Mouse (Mus musculus) MEL-GATA-1-ER (cell line): ENCODE data around the gene Sptan1.
"Not testable (repeated sequence)": the region's sequence is repeated elsewhere in the genome, so short reads cannot be mapped to it uniquely, and the experiment has no call there.

Experiments used
- DNase-seq: peaks from one replicate; pipeline ENCODE4 v3.0.0-alpha.2; 2012; ENCODE audit warnings: low read depth; ENCODE audit errors: extremely low read depth

Sptan1 gene

DNA sequence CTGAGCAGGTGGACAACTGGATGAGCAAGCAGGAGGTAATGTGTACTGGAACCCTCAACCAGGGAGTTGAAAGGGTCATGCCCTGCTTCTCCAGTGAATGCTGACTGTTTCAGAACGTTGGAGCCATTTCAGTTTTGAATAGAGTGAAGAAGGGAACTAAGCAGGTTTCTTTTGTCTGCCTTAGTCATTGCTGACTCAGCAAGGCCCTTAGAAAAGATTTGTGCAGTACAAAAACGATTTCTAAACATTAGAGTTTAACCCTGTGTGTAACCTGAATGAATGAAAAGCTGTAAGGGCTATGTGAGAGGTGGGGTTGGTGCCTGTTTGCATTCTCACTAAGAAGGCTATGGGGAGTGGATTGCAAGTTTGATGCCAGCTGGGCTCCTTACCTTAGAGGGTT is 26.6 kb downstream of the Sptan1 start:
- no peak for DNase-seq

DNA sequence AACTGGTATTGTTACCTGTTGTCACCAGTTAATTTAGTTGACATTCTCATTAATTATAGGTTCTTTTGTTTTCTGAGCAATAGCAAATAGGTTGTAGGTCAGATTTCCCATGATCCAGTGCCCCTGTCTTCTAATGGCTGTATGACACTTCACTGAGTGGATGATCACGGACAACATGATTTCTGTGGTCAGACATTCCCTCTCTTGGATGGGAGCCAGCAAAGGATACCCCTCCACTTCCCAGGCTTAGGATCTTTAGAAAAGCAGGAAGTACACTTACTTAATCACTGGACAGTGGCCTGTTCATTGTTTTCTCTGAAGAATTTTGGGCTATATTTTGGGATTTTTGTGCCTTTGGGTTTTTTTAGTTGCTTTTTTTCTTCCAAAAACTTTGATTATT is 43.7 kb downstream of the Sptan1 start:
- no peak for DNase-seq

DNA sequence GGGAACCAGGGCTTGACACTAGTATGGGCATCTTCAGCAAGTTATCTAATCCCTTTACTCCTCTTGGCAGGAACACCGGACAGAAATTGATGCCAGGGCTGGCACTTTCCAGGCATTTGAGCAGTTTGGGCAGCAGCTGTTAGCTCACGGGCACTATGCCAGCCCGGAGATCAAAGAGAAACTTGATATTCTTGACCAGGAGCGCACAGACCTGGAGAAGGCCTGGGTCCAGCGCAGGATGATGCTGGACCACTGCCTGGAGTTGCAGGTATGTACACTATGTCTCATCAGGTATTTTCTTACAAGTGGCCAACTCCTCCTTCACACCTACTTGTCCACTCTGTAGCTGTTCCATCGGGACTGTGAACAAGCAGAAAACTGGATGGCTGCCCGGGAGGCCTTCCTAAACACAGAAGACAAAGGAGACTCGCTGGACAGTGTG is 45.5 kb downstream of the Sptan1 start:
- DNase-seq: no peak

DNA sequence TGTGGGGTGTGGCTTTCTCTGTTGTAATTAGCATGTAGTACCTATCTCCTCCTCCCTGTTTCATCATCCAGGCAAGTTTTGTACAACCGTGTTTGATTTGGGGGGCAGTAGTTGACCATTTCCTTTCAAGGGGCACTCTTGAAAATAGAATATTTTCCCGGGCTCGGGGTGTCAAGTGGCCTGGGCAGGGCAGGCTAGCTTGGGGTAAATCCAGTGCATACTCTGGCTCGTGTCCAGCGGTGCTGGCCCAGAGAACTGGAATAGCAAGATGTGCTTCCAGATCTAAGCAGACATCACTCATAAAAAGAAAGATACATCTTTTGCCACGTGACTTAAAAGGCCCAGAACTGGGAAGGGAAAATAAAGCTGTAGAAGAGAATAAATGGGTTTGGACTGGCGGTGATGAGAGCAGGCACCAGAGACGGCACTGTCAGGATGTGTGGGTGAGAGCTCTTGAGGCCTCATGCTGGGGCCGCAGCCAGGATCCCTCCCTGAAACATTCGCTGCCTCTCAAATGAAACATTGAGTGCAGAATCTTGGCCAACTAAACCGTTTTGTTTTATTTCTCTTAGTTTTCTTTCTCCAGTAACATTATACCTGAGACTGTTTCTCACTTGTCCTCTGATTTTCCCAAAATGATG is 49.1 kb downstream of the Sptan1 start:
- no peak for DNase-seq

DNA sequence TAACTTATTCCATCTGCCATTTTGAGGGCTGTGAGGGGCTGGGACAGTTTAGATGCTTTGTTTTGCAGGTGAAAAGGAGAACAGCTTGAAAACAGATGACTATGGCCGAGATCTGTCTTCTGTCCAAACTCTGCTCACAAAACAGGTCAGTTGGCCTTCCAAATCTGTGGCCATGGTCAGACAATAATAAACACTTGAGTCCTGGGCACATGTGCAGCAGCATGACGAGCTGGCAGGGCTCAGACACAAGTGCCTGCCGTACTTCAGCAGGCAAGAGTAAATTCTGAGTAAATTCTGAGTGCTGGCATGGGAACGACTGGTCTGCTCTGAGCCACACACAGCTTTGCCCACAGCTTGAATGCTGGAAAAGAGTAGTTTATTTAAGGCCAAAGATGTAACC is 60.1 kb downstream of the Sptan1 start:
- DNase-seq: no peak

DNA sequence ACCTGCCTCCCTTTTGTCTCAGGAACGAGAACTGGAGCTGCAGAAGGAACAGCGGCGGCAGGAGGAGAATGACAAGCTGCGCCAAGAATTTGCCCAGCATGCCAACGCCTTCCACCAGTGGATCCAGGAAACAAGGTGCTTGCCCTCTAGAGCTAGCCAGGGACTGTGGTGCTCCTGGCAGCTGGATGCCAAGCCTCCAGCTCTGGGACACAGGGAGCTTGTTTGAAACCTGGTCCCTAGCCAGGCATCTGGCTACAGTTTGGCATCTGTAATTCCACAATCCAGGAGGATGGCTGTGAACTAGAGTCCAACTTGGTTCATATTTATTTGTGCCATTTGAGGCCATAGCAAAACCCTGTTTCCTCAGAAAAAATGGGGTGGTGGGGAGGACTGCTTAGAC is 61.6 kb downstream of the Sptan1 start:
- DNase-seq: no peak

DNA sequence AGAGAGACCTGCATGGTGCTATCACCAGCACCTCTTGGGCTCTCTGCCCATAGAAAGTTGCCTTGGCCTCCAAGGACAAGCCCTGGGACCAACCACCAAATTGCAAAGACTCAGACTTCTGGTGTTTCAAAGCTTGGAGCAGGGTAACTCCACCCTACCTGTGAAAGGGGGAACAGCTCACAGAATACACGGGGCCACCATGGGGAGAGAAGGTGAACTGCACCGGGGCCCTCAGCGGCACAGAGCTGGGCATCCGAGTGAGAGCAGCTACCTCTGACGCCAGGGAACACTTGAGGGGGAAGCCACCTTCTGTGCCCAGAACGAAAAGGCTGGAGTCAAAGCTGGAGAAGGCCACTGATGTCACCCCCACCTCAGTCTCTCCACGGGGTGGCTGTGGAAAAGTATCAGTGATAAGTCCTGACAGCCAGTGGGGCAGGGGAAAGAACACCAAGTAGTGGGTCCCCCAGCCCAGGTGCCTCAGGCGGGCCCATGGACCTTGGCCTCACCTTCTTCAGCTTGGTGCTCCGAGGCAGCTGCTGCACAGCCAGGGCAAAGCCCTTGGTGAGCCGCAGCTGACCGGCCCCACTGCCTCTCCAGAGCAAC is 67.0 kb downstream of the Sptan1 start:
- no peak for DNase-seq

DNA sequence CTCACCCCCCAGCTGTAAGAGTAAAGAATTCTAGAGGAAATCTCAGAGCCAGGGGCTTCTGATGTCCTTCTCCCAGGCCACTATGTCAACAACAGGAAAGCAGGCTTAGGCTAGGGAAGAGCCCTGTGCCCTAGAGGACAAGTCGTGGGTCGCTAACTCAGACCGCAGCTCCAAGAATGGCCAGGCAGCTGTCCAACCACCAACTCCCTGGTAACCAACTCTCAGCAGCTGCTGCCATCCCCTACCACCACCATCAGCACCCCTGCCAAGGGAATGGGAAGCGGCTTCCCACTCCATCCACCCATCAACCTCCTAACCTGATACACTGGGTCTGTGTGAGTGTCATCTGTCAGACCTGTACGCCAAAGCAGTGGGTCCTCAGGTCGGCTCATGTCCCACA is 67.6 kb downstream of the Sptan1 start:
- no peak for DNase-seq

DNA sequence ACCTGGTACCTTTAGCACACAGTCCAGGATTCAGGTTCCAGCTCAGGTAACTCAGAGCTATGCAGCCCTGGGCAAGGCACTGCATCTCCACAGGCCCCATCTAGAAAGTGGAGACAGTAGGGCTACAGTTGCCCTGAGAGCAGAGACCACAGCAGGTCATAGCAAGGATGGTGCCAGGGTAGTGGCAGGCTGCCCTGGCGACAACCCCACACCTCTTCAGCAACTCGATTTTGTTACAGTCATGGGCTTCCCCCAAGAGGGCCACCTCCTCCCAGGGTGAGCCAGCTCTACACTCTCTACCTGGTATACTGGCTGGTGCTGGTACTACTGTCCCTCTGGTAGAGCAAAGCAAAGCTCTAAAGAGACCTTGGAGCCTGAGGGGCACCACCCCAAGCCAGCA is 72.4 kb downstream of the Sptan1 start:
- no peak for DNase-seq

DNA sequence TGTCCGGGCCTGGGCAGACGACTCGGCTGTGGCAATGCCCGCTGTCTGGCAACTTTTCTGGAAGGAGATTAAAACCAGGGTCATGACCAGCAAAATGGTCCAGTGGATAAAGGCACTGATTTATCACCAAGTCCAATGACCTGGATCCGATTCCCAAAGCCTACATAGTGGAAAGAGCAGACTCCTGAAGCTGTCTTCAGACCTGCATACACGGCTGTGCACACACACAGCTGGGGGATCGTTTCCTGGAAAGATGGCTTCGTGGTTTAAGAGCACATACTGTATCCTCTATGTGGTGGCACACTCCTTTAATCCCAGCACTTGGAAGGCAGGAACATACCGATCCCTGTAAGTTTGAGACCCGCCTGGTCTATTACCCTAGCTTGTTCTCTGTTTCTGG is 73.0 kb downstream of the Sptan1 start:
- no peak for DNase-seq

DNA sequence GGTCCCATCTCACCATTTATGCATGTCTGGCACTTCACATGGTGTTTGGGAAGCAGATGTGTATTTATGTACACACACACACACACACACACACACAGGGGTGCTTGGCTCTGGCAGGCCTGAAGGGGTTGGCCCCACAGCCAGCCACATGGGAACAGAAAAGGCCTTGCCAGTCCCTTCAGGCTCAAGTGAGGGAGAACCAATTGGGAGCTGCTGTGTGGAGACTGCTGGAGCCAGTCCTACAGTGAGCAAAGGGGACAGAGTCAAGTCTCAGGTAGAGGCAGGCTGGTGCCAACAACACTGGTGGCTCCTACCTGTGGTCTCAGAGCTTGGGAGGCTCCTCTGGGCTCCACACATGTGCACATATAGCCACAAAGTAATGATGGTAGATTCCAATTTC is 74.3 kb downstream of the Sptan1 start:
- no peak for DNase-seq

DNA sequence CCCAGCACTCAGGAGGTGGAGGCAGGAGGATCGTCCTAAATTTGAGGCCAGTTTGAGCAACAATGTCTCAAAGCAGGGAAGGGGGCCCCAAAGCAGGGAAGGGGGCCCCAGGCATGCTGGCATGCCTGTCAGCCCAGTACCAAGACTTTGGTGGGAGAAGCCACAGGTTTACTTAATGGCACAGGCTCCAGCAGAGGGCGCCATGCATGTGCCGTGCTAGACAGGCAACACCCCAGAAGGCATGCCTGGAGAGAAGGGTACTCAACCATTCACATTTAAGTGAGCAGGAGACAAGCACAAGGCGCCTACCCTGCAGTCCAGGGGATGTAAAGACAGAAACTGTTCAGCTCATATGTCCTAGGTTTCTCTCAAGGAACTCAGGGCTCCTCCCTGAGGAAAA is 77.1 kb downstream of the Sptan1 start:
- peak; percentile 51 for DNase-seq

DNA sequence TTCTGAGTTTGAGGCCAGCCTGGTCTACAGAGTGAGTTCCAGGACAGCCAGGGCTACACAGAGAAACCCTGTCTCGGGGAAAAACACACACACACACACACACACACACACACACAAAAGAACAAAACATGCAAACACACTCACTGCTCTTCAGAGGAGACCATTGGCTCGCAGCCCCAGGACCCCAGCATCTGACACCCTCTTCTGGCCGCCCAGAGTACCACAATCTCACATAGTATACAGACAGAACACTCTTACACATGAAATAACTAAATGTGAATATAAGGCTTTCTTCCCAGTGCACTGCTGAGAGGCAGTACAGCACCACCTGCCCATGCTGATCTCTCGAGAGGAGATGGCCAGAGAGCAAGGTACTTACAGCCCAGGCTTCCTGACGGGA is 79.2 kb downstream of the Sptan1 start:
- no peak for DNase-seq

DNA sequence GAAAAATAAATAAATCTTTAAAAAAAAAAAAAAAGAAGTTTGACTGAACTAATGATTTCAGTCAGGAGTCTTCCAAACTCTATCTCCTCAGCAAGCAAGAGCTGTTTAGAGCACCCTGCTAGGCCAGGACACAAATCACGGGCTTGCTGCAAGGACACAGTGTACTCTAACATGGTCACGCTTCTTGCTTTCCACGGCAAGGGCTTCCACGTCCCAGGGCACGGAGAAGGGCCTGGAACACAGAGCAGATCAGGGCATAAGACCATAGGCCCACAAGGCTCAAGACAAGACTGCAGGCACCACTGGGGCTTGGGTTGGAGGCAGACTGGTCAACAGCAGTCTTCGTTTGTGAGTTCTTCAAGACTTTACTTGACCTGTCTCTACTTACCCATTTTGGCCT is 81.8 kb downstream of the Sptan1 start:
- no peak for DNase-seq

DNA sequence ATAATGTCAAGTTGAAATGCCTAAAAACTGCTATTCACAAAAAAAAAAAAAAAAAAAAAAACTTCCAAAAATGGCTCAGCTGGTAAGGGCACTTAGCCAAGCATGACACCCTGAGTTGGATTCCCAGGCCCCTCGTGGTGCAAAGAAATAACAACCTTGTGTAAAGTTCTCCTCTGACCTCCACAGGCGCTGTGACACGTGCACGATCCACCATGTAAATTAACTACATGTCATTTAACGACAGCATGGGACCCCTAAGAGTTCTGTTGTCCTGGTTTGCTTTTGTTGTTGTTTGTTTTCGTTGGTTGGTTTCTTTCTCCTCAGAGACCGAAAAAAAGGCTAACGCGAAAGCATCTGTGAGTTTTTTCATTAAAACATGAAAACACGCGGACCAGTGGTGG is 82.7 kb downstream of the Sptan1 start:
- DNase-seq: peak; percentile 36

DNA sequence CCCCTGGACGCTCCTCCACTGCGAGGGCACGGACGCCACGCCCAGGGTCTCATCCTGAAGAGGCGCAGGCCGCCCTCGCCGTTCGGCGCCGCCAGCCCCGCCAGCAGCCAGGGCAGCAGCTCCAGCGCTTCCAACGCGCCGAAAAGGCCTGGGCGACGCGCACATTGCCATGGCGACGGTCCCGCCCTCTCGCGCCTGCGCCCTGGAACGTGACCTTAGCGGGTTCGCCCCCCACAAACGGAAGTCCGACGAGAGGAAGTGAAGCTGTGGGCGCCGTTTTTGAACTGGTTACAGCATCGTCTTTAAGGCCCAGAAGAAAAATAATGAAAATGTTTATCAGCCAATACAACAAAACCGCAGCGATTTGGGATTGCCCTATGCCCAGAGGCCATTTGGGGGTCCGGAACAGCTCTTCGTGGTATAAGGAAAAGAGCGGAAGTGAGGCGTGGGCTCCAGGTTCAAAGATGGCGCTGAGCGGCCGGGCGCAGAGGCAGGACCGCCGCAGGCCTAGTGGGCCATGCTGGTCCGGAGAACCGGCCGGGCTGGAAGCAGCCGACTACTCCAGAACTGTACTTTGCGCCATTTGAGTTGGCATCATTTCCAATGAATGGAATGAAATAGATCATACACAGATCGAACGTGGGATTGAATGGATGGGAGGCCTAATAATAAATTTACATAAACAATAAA is 83.5 kb downstream of the Sptan1 start, which contains the start of gene Wdr34:
Gene Wdr34 (minus strand): TSS at position 183 of the 690 bp plus-strand sequence.
- peak; percentile 83 for DNase-seq

DNA sequence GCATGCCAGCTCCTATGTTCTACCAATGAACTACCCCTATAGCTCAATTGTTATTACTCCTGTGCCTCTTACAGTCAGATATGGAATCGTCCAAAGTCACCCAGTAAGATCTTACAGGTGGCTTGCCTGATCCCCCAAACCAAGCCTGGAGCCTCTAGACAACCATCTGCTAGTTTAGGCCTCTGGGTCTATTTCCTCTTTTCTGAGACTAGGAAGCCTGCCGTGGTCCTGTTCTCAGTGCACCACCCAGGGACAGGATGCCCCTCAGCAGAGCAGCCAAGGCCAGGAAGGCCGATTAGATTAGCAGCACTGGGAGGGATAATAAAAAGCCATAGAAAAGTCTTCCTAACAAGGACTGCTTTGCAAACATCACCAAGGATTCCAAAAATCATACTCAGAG is 84.5 kb downstream of the Sptan1 start:
- peak; percentile 96 for DNase-seq

DNA sequence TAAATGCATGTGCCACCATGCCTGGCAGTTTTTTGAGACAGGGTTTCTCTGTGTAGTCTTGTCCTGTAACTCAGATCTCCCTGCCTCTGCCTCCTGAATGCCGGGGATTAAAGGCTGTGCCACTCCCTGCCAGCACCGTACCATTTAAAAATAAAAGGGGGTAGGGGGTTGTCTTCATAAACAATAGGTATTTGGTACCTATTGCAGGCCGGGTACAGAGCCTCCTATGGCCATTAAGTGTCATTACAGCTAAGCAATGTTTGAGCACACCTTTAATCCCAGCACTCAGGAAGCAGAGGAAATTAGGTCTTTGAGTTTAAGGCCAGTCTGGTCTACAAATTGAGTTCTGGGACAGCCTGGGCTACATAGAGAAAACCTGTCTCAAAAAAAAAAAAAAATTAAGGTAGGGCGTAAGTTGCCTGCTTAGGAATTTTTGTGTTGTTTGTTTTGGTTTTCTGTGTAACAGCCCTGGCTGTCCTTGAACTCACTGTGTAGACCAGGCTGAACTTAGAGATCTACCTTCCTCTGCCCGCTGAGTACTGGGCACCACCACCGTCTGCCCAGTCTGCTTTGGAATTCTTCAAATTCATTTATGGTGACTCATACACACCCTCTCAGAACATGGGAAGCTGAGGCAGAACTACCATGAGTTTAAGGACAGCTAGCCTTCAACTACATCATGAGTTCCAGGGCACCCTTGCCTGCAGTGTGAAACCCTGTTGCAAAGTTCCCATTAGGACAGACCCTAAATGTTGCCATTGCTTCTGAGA is 86.8 kb downstream of the Sptan1 start:
- no peak for DNase-seq

DNA sequence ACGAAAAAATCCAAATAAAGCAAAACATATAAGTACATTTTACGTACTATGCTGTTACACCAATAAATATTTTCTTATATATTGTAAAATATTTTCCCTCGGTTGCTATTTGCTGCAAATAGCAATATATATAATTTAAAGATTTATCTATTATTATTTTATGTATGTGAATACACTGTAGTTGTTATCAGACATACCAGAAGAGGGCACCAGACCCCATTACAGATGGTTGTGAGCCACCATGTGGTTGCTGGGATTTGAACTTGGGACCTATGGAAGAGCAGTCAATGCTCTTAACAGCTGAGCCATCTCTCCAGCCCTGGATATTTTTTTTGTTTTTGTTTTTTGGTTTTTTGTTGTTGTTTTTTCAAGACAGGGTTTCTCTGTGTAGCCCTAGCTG is 90.0 kb downstream of the Sptan1 start:
- not testable (repeated sequence) for DNase-seq

DNA sequence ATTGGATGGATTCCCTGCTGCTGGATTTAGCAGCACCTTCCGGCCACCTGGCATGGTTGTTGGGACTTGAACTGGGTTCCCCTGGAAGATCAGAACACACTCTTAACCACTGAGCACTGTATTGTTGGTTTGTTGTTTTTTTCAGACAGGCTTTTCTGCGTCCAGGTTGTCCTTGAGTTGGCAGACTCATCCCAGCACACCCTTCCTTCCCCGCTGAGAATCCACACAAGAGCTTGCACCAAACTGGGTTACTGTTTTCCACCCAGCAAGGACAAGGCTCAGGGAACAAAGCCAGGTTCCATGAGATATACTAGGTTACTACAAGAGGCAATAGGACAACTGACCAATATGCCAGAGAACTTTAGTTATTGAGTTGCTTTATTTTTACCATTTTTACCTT is 91.4 kb downstream of the Sptan1 start:
- DNase-seq: no peak

DNA sequence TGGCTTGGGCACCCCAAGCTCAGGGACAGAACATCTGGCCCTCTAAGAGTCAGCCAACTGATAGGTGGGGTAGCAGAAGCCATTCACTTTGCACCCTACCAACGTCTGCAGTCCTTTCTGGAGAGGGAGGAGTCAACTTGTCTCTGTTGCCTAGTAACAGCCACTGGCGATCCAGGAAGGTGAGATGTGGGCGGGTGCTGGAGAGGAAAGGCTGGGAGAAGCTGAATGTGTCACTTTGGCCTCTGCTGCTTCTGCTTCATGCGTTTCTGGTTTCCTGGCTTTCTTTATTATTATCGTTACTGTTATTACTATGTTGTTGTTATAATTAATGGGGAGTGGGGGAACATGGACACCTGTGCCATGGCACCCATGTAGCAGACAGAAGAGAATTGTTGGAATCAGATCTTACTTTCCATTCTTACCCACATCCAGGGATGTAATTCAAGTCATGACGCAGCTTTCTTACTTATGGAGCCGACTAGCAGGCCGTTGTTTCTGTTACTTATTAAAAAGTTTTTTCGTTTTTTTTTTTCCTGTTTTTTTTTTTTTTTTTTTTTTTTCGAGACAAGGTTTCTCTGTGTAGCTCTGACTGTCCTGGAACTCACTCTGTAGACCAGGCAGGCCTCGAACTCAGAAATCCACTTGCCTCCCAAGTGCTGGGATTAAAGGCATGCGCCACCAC is 92.0 kb downstream of the Sptan1 start, which contains the start of gene Set:
Gene Set (plus strand): TSS at position 156 of the 682 bp plus-strand sequence.
- DNase-seq: peak; percentile 81
